Mouse (Mus musculus): Measurements from ENCODE around the gene Lypd4.

GRCm38 (mm10) chr7:24892125-24892583 is 22.4 kb upstream of the Lypd4 start:
- TF ChIP-seq SRF (IDR thresholded peaks at IDR 0.05; ENCODE audit: control insufficient read depth, insufficient read length, low read depth) (no peak), TCF12 (IDR thresholded peaks at IDR 0.05; ENCODE audit: insufficient read depth, poor library complexity, severe bottlenecking) (no peak), POLR2A (IDR thresholded peaks at IDR 0.05; ENCODE audit: insufficient read length, low read depth) (no peak), MYOD1 (IDR thresholded peaks at IDR 0.05; ENCODE audit: control insufficient read depth in 1 of 3, insufficient read length in 2 of 3, low read depth in 2 of 3) (no peak), POLR2AphosphoS2 (IDR thresholded peaks at IDR 0.05; ENCODE audit: insufficient read length, low read depth) (no peak), CEBPB (IDR thresholded peaks at IDR 0.05; ENCODE audit: insufficient read depth, poor library complexity, severe bottlenecking) (no peak), TCF3 (IDR thresholded peaks at IDR 0.05; ENCODE audit: insufficient read length, low read depth) (no peak), MAX (IDR thresholded peaks at IDR 0.05; ENCODE audit: low read depth) (no peak), MYOG (IDR thresholded peaks at IDR 0.05; ENCODE audit: control insufficient read depth in 1 of 3, insufficient read depth in 1 of 3, insufficient read length in 2 of 3, low read depth in 2 of 3) (no peak), USF1 (IDR thresholded peaks at IDR 0.05; ENCODE audit: low read depth) (no peak), REST (IDR thresholded peaks at IDR 0.05; ENCODE audit: insufficient read depth, insufficient read length) (no peak), E2F4 (IDR thresholded peaks at IDR 0.05; ENCODE audit: insufficient read depth) (no peak)

Measured in myocyte (in vitro differentiated cells).